Mouse (Mus musculus): ENCODE data around the gene Gm7137.

DNA sequence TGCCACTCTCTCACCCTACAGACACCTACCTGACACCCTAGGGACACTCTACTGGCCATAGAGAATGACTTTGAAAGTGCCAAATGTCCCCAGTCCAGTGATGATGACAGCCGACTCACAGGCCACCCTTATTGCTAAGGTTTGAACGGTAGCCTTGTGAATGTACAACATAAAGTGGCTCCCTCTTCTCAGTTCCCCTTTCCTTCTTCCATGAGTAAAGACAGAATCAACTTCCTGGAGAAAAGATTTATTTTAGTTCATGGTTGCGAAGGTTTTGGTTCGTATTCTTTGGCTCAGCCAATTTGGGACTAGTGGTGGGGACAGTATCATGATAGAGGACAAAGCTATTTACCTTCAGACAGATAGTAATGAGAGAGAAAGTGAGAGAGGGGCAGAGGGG lies 49.1 kb downstream of the Gm7137 start:
- no peak for TF ChIP-seq POLR2A (IDR thresholded peaks at IDR 0.05; ENCODE audit: low read depth, low read length)
- no peak for TF ChIP-seq CTCF (IDR thresholded peaks at IDR 0.05; ENCODE audit: borderline replicate concordance, insufficient read depth, low read length)
